Mouse (Mus musculus) erythroblast, adult 5-6 weeks (primary cell): ENCODE measurements around the gene Cbr3. TPM values are rescaled to one million over a fixed set of nuclear protein-coding genes. Genes with fewer than 3 reads are reported as not detected.

Source experiments
- ATAC-seq: replicated peaks from 2 replicates; pipeline ENCODE4 v1.8.0; 2016; ENCODE audit warnings: moderate number of reproducible peaks, mild to moderate bottlenecking, moderate TSS enrichment, inconsistent platforms; ENCODE audit not compliant: poor library complexity, low FRiP score, severe bottlenecking
- total RNA-seq, 2 experiments: library from RNA; stranded (forward) in 1 of 2; stranded (reverse) in 1 of 2; fragments of 150-400 nt in 1 of 2; fragments of 200-764, 138-1000 nt in 1 of 2; gene quantifications; 2 replicates each; pipeline versions ENCODE4 v1.2.3 to v1.2.4; 2015 to 2017; ENCODE audit warnings: low replicate concordance in 2 of 2

Cbr3 gene
- total RNA-seq, 2 experiments from 2014 or later, result not detected

- peak; percentile 51 for ATAC-seq
Measured at GRCm38 (mm10) chr16:93710924-93711323, 27.9 kb downstream of the Cbr3 start.

GRCm38 (mm10) chr16:93711411-93712188, 28.6 kb downstream of the Cbr3 start, which contains the start of gene Dop1b:
TSS of gene Dop1b (plus strand) at chr16:93711904.
- ATAC-seq, result peak; percentile 79

DNA sequence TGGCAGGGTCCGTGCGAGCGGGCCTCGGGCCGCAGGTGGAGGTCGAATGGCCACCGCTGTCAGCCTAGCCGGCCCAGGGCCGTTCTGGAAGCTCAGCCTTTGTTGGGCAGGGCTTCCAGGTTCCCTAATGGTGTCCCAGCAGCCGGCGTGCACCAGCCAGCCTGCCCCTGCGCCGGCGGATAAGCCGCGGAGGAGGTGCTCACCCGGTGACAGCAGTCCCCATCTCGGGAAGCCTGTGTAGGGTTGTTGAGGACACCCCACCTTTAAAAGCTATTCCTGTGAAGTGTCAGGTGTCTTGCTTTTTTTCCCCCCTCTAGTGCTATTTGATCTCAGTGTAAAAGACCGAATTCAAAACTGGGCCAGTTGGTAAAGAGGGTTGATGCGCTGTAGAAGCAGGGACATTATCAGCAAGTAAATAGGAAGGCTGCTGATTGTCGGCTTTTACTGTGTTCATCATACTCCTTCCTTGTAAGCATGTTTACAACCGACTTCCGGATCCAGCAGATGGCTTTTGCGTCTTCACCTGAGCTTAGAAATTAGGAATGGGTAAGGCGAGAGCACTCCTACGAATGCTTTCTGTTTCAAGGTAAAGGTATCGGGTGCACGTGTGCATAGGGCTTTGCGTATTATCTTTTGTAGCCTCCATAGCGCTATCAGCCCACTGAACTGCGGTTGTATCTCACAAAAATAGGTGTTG, 29.3 kb downstream of the Cbr3 start:
- ATAC-seq, result peak; percentile 42

GRCm38 (mm10) chr16:93712966-93713365, 30.0 kb downstream of the Cbr3 start:
- ATAC-seq, result no peak

DNA sequence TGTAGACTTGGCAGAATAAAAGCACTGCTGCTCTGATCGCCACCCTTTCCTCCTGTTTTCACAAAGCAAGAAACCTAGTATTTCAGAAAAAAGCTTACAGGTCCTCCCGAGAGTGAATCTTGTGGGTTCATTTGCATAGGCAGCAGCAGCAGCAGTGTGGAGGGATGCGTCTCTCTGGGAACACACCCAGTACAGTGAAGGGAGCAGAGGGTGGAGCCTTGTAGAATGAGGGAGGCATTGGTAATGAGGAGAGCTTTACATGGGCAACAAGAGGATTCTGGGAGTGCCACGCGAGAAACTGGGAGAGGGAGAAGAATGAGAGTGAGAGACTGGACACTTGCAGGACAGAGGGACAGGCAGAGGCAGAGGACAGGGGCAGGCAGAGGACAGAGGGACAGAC, 31.4 kb downstream of the Cbr3 start:
- ATAC-seq, result peak; percentile 50

GRCm38 (mm10) chr16:93715826-93716225, 32.8 kb downstream of the Cbr3 start:
- no peak for ATAC-seq

DNA sequence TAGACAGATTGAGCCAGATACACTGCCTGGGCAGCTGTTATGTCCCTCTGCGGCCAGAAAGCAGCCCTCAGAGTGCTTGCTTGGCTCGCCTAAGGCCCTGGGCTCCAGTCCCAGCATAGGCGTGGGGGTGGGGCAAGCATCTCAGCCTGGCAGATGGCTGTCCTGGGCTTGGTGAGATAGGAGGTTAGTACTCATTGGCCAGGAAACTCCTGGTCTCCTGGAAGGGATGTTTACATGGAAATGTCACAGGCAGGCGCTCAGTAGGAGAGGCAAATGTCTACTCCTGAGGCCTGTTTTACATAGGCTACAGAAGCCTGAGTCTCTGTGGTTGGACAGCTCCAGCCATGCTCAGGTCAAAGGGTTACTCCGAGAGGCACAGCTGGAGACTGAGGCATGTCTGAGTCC, 34.3 kb downstream of the Cbr3 start:
- ATAC-seq, result peak; percentile 85

DNA sequence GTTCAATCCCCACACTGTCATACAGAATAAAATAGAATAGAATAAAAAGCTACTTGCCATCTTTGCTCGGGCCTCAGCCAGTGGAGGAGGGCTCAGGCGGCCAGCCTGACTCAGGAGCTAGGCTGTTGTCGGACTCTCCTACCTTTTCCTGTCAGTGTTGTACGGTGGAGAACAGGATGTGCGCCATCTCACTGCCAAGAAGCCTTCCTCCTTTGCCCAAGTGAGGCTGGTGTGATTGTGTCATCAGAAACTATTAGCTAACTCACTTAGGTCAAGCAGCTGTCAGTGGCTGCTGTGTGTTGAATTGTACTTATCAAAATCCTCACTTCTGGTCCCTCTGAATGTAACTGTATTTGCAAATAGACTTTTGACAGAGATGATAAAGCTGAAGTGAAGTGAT, 38.8 kb downstream of the Cbr3 start:
- ATAC-seq, result no peak

DNA sequence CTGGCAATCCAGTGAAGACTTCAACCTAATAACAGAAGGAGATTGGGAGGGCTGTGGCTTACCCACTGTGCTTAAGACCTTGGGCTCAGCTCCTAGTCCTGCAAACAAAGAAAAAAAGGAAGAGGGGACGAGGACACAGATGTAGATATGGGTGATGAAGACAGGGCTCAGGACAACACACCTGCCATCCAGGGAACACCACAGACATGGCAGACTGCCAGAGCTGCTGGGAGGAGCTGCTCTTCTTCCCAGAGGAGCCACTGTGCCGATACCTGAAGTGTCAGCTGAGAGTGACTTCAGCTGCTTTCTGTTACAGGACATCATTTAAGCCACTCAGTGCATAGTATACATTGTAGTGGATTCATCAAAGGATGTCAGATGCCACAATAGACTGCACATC, 39.5 kb downstream of the Cbr3 start:
- no peak for ATAC-seq

GRCm38 (mm10) chr16:93725417-93726144, 42.6 kb downstream of the Cbr3 start:
- no peak for ATAC-seq

- ATAC-seq, result no peak
Measured at GRCm38 (mm10) chr16:93726186-93726585, 43.2 kb downstream of the Cbr3 start.

GRCm38 (mm10) chr16:93728676-93729075, 45.7 kb downstream of the Cbr3 start:
- ATAC-seq, result no peak

- ATAC-seq, result no peak
Measured at GRCm38 (mm10) chr16:93729801-93730721, 47.0 kb downstream of the Cbr3 start.

DNA sequence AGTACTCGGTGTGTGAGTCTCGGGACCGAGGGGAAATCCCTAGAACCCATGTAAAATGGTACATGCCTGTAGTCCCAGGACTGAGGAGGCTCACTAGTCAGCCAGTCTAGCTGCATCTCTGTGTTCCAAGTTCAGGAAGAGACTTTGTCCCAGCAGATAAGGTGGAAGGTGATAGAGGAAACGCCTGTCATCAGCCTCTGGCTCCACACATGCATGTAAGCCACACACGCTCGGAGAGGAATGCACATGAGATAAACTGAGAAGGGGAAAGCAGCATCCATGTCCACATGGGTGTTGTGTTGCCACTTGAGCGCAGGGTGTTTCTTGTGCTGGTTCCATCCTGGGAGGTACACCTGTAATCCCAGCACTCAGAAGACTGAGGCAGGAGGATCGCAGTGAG, 48.3 kb downstream of the Cbr3 start:
- no peak for ATAC-seq

GRCm38 (mm10) chr16:93732875-93733569, 50.0 kb downstream of the Cbr3 start:
- ATAC-seq, result no peak

DNA sequence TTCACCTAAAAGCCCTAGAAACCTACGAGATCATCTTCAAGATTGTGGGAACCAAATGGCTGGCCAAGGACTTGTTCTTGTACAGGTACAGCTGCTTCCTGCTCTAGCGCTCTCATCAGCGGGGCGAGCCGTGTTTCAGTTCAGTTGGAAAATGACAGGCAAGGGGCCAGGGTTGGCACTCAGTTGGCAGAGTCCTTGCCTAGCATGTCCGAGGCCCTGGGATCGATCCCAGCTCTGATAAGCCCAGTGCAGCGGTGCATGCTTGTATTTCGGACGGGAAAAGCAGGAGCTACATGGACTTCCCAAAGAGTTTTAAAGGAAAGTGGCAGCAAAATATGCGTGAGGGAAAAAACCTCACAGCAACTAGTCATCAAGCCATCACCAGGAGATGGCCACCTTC, 56.2 kb downstream of the Cbr3 start:
- no peak for ATAC-seq
